Mouse (Mus musculus): Measurements from ENCODE around the gene Tnik. TPM values are rescaled to one million over a fixed set of nuclear protein-coding genes. Genes with fewer than 3 reads are reported as not detected.

The Tnik gene
- polyA plus RNA-seq, 1 experiment from 2014 or later: 47.3 TPM

DNA sequence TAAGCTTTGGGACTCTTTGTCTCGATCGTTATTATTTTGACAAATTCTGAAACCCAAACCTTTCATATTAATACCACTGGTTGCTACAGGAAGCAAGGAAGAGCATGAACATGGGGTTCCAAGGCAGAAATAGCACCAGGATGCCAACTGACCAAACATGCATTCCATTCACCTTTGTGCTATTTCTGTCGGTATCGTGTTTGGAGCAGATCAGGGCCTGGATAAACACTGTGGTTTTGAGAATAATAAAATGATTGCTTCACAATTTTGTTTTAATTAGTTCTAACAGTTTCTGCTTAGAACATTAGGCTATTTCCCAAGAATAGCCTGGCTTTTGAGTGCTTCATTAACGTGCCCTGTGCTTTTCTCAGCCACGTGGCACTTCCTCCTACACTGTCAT is 162.9 kb downstream of the Tnik start:
- Histone ChIP-seq H3K27me3 (no peaks in the 10 kb centered on the region), H3K9me3 (replicated peaks) (no peaks in the 10 kb centered on the region), H3K36me3 (no peaks in the 10 kb centered on the region), H3K27ac (no peak overlapping the region), H3K4me3 (no peak overlapping the region), H3K4me2 (replicated peaks) (no peak overlapping the region), H3K9ac (no peak overlapping the region), H3K4me1 (no peaks in the 10 kb centered on the region)
- WGBS: 91% methylated on average over 6 of the region's 6 CpGs
- no peak for ATAC-seq (ENCODE audit: low FRiP score)

GRCm38 (mm10) chr3:28431459-28431858 is 168.4 kb downstream of the Tnik start:
- ATAC-seq (ENCODE audit: low FRiP score): no peak
- H3K27me3 ChIP-seq: no peaks in the 10 kb centered on the region
- no peak overlapping the region for H3K9ac ChIP-seq
- no peaks in the 10 kb centered on the region for H3K4me1 ChIP-seq
- WGBS: 87% methylated on average over 2 of the region's 2 CpGs
- H3K9me3 ChIP-seq (replicated peaks): no peaks in the 10 kb centered on the region
- no peak overlapping the region for H3K4me3 ChIP-seq
- no peak overlapping the region for H3K27ac ChIP-seq
- H3K36me3 ChIP-seq: no peaks in the 10 kb centered on the region
- no peak overlapping the region for H3K4me2 ChIP-seq (replicated peaks)

- 89% methylated on average over 5 of the region's 5 CpGs for WGBS
- no peak overlapping the region for H3K27ac ChIP-seq
- ATAC-seq (ENCODE audit: low FRiP score): no peak
- H3K9me3 ChIP-seq (replicated peaks): no peaks in the 10 kb centered on the region
- no peak overlapping the region for H3K9ac ChIP-seq
- no peaks in the 10 kb centered on the region for H3K27me3 ChIP-seq
- H3K4me2 ChIP-seq (replicated peaks): no peak overlapping the region
- H3K36me3 ChIP-seq: no peaks in the 10 kb centered on the region
- no peak overlapping the region for H3K4me3 ChIP-seq
- no peaks in the 10 kb centered on the region for H3K4me1 ChIP-seq
These were observed 169.3 kb downstream of the Tnik start for GRCm38 (mm10) chr3:28432321-28432720.

- Histone ChIP-seq H3K36me3 (no peaks in the 10 kb centered on the region), H3K4me2 (replicated peaks) (no peak overlapping the region), H3K27me3 (no peaks in the 10 kb centered on the region), H3K27ac (no peak overlapping the region), H3K9me3 (replicated peaks) (no peaks in the 10 kb centered on the region), H3K9ac (no peak overlapping the region), H3K4me3 (no peak overlapping the region), H3K4me1 (no peaks in the 10 kb centered on the region)
- WGBS: 89% methylated on average over 5 of the region's 5 CpGs
- ATAC-seq (ENCODE audit: low FRiP score): no peak
These were observed 172.5 kb downstream of the Tnik start for GRCm38 (mm10) chr3:28435478-28435877.

DNA sequence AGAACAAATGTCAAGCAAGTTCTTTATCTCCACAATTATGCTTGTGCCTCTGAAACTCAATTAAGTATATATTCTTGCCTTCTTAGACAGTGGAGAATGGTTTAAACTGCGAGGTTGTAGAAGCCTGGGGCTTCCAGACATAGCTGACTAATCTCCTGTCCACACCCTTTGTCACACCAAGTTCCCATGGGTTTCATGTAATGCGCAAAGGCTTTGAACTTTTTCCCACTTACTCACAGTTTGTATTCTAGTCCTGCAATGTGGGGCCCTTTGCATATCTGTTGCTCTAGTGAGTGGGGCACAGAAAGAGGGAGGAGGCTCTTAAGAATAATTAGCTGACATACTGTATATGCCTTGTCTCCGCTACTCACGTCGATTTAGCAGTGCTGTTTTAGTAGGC is 174.4 kb downstream of the Tnik start:
- no peaks in the 10 kb centered on the region for H3K27me3 ChIP-seq
- WGBS: 90% methylated on average over 5 of the region's 5 CpGs
- no peaks in the 10 kb centered on the region for H3K36me3 ChIP-seq

GRCm38 (mm10) chr3:28441545-28441944 is 178.5 kb downstream of the Tnik start:
- Histone ChIP-seq H3K4me2 (replicated peaks) (no peak overlapping the region), H3K4me1 (no peaks in the 10 kb centered on the region), H3K9ac (no peak overlapping the region), H3K27me3 (no peaks in the 10 kb centered on the region), H3K27ac (no peak overlapping the region), H3K36me3 (no peaks in the 10 kb centered on the region), H3K4me3 (no peak overlapping the region), H3K9me3 (replicated peaks) (no peaks in the 10 kb centered on the region)
- no peak for ATAC-seq (ENCODE audit: low FRiP score)
- 84% methylated on average over 4 of the region's 4 CpGs for WGBS

More for the DNA sequence above, 174.4 kb downstream of the Tnik start:
- no peak overlapping the region for H3K27ac ChIP-seq
- ATAC-seq (ENCODE audit: low FRiP score): no peak
- H3K4me1 ChIP-seq: no peaks in the 10 kb centered on the region
- H3K4me2 ChIP-seq (replicated peaks): no peak overlapping the region
- no peaks in the 10 kb centered on the region for H3K9me3 ChIP-seq (replicated peaks)
- H3K9ac ChIP-seq: no peak overlapping the region
- H3K4me3 ChIP-seq: no peak overlapping the region

DNA sequence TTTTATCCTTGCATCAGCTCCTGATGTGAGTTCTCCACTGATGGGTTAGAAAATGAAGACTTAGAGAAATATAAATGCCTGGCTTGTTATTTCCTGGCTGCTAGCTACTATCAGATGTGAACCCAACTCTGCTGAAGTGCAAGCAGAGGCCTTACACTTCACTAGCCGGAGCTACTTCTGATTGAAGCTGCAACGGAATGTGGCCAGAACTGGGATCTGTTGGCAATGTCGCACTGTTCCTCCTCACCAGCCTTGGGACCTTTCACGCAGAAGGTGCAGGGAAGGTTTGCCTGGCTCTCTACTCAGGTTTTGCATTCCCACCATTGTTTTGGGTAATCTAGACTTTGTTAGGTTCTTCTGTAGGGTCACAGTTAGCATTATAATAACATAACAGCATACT is 179.1 kb downstream of the Tnik start:
- Histone ChIP-seq H3K36me3 (no peaks in the 10 kb centered on the region), H3K4me1 (no peaks in the 10 kb centered on the region), H3K27me3 (no peaks in the 10 kb centered on the region), H3K4me2 (replicated peaks) (no peak overlapping the region), H3K9me3 (replicated peaks) (no peaks in the 10 kb centered on the region), H3K4me3 (no peak overlapping the region), H3K9ac (no peak overlapping the region), H3K27ac (no peak overlapping the region)
- no peak for ATAC-seq (ENCODE audit: low FRiP score)
- 91% methylated on average over 4 of the region's 4 CpGs for WGBS

DNA sequence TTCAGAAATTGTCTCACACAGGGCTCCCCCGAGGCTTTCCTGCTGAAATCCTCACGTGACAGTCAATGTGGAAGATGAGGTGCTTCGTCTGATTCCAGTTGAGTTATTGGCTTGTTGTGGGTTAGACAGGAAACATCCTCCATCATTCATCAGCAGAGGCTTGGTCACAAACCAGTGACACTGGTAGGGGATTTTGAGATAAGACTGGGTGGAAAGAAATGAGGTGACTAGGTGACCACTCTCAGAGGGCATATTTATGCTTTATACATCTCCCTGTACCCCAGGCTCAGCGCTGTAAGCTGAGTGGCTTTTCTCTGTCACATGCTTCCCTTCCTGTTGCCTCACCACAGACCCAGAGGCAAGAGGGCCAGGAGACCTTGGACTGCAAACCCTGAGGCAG is 184.9 kb downstream of the Tnik start:
- H3K27me3 ChIP-seq: no peaks in the 10 kb centered on the region
- H3K4me1 ChIP-seq: no peaks in the 10 kb centered on the region
- H3K36me3 ChIP-seq: no peaks in the 10 kb centered on the region
- H3K27ac ChIP-seq: no peak overlapping the region
- H3K9me3 ChIP-seq (replicated peaks): no peaks in the 10 kb centered on the region
- H3K9ac ChIP-seq: no peak overlapping the region
- no peak overlapping the region for H3K4me2 ChIP-seq (replicated peaks)
- no peak overlapping the region for H3K4me3 ChIP-seq
- WGBS: 85% methylated on average over 4 of the region's 4 CpGs
- no peak for ATAC-seq (ENCODE audit: low FRiP score)

DNA sequence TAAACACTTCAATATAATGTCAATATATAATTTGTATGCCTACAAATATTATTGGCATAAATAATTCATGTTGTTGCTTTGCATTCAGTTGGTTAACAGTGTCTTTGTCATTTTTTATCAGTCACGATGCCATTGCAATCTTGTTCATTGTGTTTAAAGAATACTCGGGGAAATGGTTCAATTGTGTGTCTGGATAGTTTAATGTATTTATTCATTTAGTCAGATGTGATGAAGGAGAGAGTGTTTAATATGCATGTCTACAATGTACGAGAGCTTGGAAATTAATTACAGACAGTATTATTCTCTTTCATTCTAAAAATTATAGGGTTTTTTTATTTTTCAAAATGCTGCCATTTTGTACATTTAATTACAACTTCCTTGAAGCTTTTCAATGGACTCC is 190.4 kb downstream of the Tnik start:
- Histone ChIP-seq H3K9me3 (replicated peaks) (no peaks in the 10 kb centered on the region), H3K4me2 (replicated peaks) (no peak overlapping the region), H3K4me3 (no peak overlapping the region), H3K9ac (no peak overlapping the region), H3K27me3 (no peaks in the 10 kb centered on the region), H3K36me3 (no peaks in the 10 kb centered on the region), H3K4me1 (no peaks in the 10 kb centered on the region), H3K27ac (no peak overlapping the region)
- WGBS: 81% methylated on average over 3 of the region's 3 CpGs
- ATAC-seq (ENCODE audit: low FRiP score): no peak

DNA sequence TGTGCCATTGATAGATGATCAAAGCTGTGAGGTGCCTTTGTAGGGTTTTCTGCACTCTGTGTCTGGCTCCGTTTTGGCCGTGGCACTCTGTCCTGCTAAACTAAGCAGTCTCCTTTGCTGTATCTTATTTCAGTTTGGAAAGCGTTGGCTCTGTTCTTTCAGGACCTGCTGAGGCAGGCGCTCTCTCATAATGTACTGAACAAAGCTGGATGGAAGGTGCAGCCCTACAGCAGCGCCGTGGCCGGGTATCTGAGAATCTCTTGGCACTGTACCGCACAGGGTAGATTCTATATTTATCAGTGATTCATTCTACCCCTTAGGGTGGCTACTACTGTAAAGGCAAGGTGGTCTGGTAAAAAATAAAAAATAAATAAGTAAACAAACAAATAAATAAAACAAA is 193.8 kb downstream of the Tnik start:
- Histone ChIP-seq H3K9ac (no peak overlapping the region), H3K4me2 (replicated peaks) (no peak overlapping the region), H3K27ac (no peak overlapping the region), H3K4me1 (no peaks in the 10 kb centered on the region), H3K4me3 (no peak overlapping the region), H3K27me3 (no peaks in the 10 kb centered on the region), H3K9me3 (replicated peaks) (no peaks in the 10 kb centered on the region), H3K36me3 (no peaks in the 10 kb centered on the region)
- WGBS: 72% methylated on average over 8 of the region's 8 CpGs
- no peak for ATAC-seq (ENCODE audit: low FRiP score)

DNA sequence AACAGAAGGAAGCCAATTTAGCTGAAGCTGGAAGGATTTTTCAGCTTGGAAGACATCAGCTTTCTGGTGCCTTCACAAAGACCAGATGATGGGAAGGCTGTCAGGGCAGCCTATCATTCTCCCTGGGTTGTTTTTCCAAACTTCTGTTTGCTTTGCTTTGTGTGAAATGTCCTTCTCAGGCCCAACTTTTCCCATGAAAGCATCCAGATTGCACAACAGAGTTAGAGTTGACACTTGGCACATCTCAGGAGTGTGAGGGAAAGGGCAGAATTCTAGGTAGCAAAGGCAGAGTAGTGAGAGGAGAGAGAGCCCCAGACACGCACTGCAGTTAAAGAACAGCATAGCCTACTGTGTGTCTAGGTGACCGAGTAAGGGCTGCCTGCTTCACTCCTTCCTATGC is 194.5 kb downstream of the Tnik start:
- H3K27ac ChIP-seq: no peak overlapping the region
- 83% methylated on average over 2 of the region's 2 CpGs for WGBS

DNA sequence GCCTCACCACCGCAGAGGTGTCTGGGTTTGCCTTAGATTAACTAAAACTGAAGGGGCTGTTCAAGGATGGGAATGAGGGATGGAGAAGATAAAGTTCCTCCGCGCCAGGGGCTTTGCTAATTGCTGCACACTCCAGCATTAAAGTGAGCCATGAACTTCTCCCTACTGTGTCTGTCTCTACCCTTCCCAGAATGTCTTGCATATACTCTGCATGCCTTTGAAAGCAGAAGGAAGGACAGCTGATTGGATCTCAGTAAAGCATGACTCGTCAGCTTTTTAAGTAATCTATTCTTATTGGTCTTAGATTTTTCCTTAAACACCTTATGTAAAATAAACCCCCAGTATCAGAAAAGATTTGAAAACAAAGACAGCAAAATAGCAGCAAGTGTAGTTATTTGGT is 203.7 kb downstream of the Tnik start:
- Histone ChIP-seq H3K27me3 (no peaks in the 10 kb centered on the region), H3K27ac (no peak overlapping the region), H3K4me3 (no peak overlapping the region), H3K36me3 (no peaks in the 10 kb centered on the region), H3K9me3 (replicated peaks) (no peaks in the 10 kb centered on the region), H3K4me2 (replicated peaks) (no peak overlapping the region), H3K4me1 (no peaks in the 10 kb centered on the region), H3K9ac (no peak overlapping the region)
- ATAC-seq (ENCODE audit: low FRiP score): no peak
- WGBS: 92% methylated on average over 4 of the region's 4 CpGs

More for the DNA sequence above, 194.5 kb downstream of the Tnik start:
- H3K36me3 ChIP-seq: no peaks in the 10 kb centered on the region
- no peak overlapping the region for H3K4me3 ChIP-seq
- H3K4me2 ChIP-seq (replicated peaks): no peak overlapping the region
- ATAC-seq (ENCODE audit: low FRiP score): no peak
- H3K9ac ChIP-seq: no peak overlapping the region
- no peaks in the 10 kb centered on the region for H3K4me1 ChIP-seq
- no peaks in the 10 kb centered on the region for H3K27me3 ChIP-seq
- H3K9me3 ChIP-seq (replicated peaks): no peaks in the 10 kb centered on the region

GRCm38 (mm10) chr3:28467148-28467754 is 204.2 kb downstream of the Tnik start:
- no peak for ATAC-seq (ENCODE audit: low FRiP score)

More at GRCm38 (mm10) chr3:28467148-28467754, 204.2 kb downstream of the Tnik start:
- Histone ChIP-seq H3K27me3 (no peaks in the 10 kb centered on the region), H3K4me2 (replicated peaks) (no peak overlapping the region), H3K4me3 (no peak overlapping the region), H3K36me3 (no peaks in the 10 kb centered on the region), H3K9me3 (replicated peaks) (no peaks in the 10 kb centered on the region), H3K4me1 (no peaks in the 10 kb centered on the region), H3K9ac (no peak overlapping the region), H3K27ac (no peak overlapping the region)
- 56% methylated on average over 1 of the region's 1 CpGs for WGBS
